Mouse (Mus musculus) limb, embryonic 14.5 days (tissue): Measurements from ENCODE around the gene Mei1. TPM values are rescaled to one million over a fixed set of nuclear protein-coding genes. Genes with fewer than 3 reads are reported as not detected.

Experiments used
- ATAC-seq: fragments of 200-750 bp; cut with Nextera tagmentation; 2 replicates; pipeline ENCODE4 v1.8.0; 2017; ENCODE audit warnings: low read depth, moderate number of reproducible peaks, moderate TSS enrichment; ENCODE audit not compliant: low FRiP score
- DNase-seq: peaks from one replicate; pipeline ENCODE4 v3.0.0-alpha.2; 2015; ENCODE audit warnings: low spot score
- H3K27ac ChIP-seq: fragments of 300-500 bp; sonication (generic); replicated peaks from 2 replicates; pipeline ENCODE4 v1.5.1; 2014; ENCODE audit warnings: low read depth, mild to moderate bottlenecking, low read length, moderate library complexity, mixed read lengths
- H3K27me3 ChIP-seq: fragments of 300-500 bp; sonication (generic); 2 replicates; pipeline ENCODE4 v1.6.1; 2014; ENCODE audit warnings: low read length, mixed read lengths; ENCODE audit not compliant: control insufficient read depth, insufficient read depth
- H3K36me3 ChIP-seq: fragments of 300-500 bp; sonication (generic); 2 replicates; pipeline ENCODE4 v1.6.1; 2014; ENCODE audit warnings: mild to moderate bottlenecking, low read length, moderate library complexity, mixed read lengths; ENCODE audit not compliant: control insufficient read depth, insufficient read depth
- H3K4me1 ChIP-seq: fragments of 300-500 bp; sonication (generic); 2 replicates; pipeline ENCODE4 v1.6.1; 2014; ENCODE audit warnings: antibody characterized with exemption, low read length, mixed read lengths; ENCODE audit not compliant: control insufficient read depth, insufficient read depth
- H3K4me2 ChIP-seq: fragments of 300-500 bp; sonication (generic); replicated peaks from 2 replicates; pipeline ENCODE4 v1.6.1; 2014; ENCODE audit warnings: low read depth, mild to moderate bottlenecking, low read length, moderate library complexity; ENCODE audit not compliant: severe bottlenecking
- H3K4me3 ChIP-seq: fragments of 300-500 bp; sonication (generic); replicated peaks from 2 replicates; pipeline ENCODE4 v1.5.1; 2014; ENCODE audit warnings: low read length
- H3K9ac ChIP-seq: fragments of 300-500 bp; sonication (generic); 2 replicates; pipeline ENCODE4 v1.6.1; 2014; ENCODE audit warnings: mild to moderate bottlenecking, low read depth, low read length, moderate library complexity; ENCODE audit not compliant: severe bottlenecking
- H3K9me3 ChIP-seq: fragments of 300-500 bp; sonication (generic); 2 replicates; pipeline ENCODE4 v1.6.1; 2016; ENCODE audit warnings: low read length; ENCODE audit not compliant: control insufficient read depth
- POLR2A ChIP-seq: fragments of 200-500 bp; IDR thresholded peaks from 2 replicates; pipeline ENCODE4 v1.8.0; 2012; ENCODE audit warnings: inconsistent platforms, mild to moderate bottlenecking, moderate library complexity, borderline replicate concordance; ENCODE audit not compliant: insufficient read depth, insufficient read length; ENCODE audit errors: extremely low read depth
- WGBS: fragments of 180-500 bp; shearing (Covaris S2); extraction: QIAGEN DNeasy Blood & Tissue Kit; methylation state at CpG from one replicate; pipeline ENCODE4 v1.1.7; 2014; 5-methylcytosine and 5-hydroxymethylcytosine counted together
- polyA plus RNA-seq, 2 experiments: library from polyadenylated mRNA; depleted of rRNA in 1 of 2; stranded (reverse) in 1 of 2; unstranded in 1 of 2; fragments of >200 nt; fragmentation: Nextera tagmentation in 1 of 2; extraction: Ambion mirVana in 1 of 2; gene quantifications; 2 replicates each; pipeline versions ENCODE4 v1.2.1 to v1.2.3; 2012 to 2014

Mei1 gene
- polyA plus RNA-seq, 2 experiments = 0.12 to 0.16 TPM

DNA sequence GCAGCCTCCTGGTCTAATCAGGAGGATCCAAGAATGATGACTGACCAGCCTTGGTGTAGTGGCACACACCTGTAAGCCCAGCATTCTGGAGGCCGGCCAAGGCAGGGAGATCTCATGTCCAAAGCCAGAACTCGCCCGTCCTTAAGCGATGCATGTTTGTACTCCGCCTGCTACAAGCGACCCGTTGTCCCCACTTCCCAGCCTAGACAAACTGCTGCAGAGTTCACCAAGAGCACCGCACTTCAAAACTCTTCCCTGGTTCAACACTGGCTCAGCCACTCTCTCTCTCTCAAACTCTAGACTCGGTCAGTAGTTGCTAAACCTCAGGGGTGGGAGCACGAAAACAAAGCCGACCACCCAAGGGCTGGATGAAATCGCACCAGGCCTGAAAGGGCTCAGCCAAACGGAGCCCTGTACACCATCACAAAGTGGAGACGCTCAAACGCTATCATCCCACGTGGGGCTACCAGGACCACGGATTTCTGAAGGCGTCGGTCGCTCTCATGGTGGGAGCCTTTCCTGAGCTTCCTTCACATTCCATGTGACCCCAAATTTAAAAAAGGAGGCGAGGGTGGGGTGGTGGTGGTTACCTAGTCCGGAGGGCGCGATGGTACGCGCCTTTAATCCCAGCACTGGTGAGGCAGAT lies 23.4 kb upstream of the Mei1 start:
- no peaks in the 10 kb centered on the region for H3K27me3 ChIP-seq
- H3K4me2 ChIP-seq = peak overlapping the region; percentile 83
- DNase-seq (no peak), ATAC-seq (no peak)
- WGBS = 6% methylated on average over 26 of the region's 26 CpGs
- H3K36me3 ChIP-seq = peaks cover 18% of the 10 kb centered on the region
- no peaks in the 10 kb centered on the region for H3K9me3 ChIP-seq
- no peak overlapping the region for H3K27ac ChIP-seq
- peak overlapping the region; percentile 88 for H3K9ac ChIP-seq
- peak overlapping the region; percentile 95 for H3K4me3 ChIP-seq
- TF ChIP-seq POLR2A = no peak
- H3K4me1 ChIP-seq = peaks cover 5% of the 10 kb centered on the region

DNA sequence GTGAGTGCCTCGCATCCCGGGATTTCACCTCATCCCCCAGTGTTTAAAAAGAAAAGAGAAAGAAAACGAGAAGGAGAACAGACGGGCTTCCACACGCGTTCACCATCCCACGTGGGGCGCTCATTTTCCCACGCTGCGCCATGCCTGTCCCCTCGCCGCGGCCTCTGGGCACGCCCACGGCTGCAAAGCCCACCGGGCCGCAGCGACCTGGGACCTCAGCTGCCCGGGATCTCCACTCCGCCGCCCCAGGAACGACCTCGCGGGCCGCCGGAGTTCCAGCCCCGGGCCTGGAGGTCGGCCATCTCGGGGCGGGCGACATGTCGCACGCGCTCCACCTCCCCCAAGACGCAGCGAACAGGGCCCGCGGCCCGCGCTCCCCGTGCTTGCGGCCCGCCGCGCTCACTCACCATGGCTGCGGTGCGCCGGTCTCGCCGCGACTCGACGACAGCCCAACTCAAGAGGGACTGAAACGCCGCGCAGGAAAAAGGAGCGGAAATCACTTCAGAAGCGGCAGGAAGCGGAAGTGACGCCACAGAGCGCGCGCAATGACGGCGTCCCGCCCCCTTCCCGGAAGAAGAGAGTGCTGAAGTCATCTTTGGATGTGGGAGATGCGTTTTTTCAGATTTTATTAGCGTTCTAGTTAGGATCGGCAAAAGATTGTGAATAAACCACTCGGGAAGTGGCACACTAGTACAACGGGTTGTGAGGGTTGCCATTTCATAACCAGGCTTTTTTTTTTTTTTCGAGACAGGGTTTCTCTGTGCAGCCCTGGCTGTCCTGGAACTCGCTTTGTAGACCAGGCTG lies 22.5 kb upstream of the Mei1 start, which contains the start of gene Snu13:
Gene Snu13, minus strand, starts transcription at position 519 of the 804 bp plus-strand sequence.
- H3K9ac ChIP-seq = peak within 1 kb of the TSS; percentile 88
- no peaks in the 10 kb centered on the region for H3K9me3 ChIP-seq
- H3K36me3 ChIP-seq = peaks cover 16% of the 10 kb centered on the region
- ATAC-seq (peak; percentile 89), DNase-seq (peak; percentile 90)
- WGBS = under 1% methylated on average over 63 of the region's 74 CpGs
- H3K27ac ChIP-seq = peak within 1 kb of the TSS; percentile 81
- H3K4me1 ChIP-seq = peaks cover 5% of the 10 kb centered on the region
- H3K4me3 ChIP-seq = peak within 1 kb of the TSS; percentile 95
- TF ChIP-seq POLR2A = 0 out of 2 replicates have a peak, but pooled peaks have one; percentile 38
- H3K4me2 ChIP-seq = peak within 1 kb of the TSS; percentile 83
- H3K27me3 ChIP-seq = no peaks in the 10 kb centered on the region

DNA sequence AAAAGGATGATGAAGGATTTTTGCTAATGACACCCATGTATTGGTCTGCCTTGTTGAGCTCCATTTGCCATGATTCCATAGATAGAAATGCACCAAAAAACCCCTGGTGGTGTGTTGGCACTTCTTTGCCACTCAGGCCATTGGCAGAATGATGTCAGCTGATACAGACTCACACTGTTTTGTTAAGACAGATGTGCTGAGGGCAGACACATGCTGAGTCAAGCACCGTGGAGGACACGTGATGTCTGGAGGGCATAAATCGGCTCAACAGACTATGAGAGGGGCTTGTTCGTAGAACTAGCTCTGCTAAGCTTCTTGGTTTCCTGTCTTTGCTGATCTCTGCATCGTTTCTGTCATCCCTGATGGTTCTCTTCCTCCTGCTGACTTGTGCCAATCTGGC lies 17.3 kb upstream of the Mei1 start:
- no peak overlapping the region for H3K4me2 ChIP-seq
- no peaks in the 10 kb centered on the region for H3K9me3 ChIP-seq
- H3K27ac ChIP-seq = no peak overlapping the region
- H3K9ac ChIP-seq = no peak overlapping the region
- H3K27me3 ChIP-seq = no peaks in the 10 kb centered on the region
- DNase-seq (no peak), ATAC-seq (no peak)
- no peaks in the 10 kb centered on the region for H3K36me3 ChIP-seq
- TF ChIP-seq POLR2A = no peak
- H3K4me3 ChIP-seq = no peak overlapping the region
- H3K4me1 ChIP-seq = no peaks in the 10 kb centered on the region
- WGBS = 61% methylated on average over 5 of the region's 5 CpGs

DNA sequence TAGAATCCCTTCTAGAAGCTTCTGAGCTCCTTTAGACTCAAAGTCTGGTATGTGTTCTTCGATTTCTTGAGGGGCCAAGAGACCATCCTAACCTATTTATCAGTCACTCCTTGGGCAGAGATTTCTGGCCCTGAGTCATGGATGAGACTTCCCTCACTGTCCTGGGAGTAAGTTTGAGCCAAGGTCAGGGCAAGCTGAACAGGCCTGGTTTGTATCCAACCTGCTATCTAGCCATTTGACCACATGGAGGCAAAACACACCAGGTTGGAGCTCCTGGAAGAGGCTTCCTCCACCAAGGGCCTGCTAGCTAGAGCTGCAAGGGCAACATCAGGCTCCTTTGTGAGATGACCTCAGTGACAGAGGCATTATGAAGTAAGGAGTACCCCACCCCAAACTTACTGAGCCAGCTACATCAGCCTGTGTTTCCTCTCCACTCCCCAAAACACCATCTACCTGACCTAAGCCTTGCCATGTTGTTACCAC lies 11.0 kb upstream of the Mei1 start, which contains the start of gene 4930407I10Rik:
Gene 4930407I10Rik, plus strand, starts transcription at position 433 of the 483 bp plus-strand sequence.
- H3K4me3 ChIP-seq = no peak within 1 kb of the TSS
- H3K9me3 ChIP-seq = no peaks in the 10 kb centered on the region
- WGBS = 100% methylated on average over 1 of the region's 1 CpGs
- no peaks in the 10 kb centered on the region for H3K27me3 ChIP-seq
- no peaks in the 10 kb centered on the region for H3K36me3 ChIP-seq
- ATAC-seq (no peak), DNase-seq (no peak)
- H3K27ac ChIP-seq = no peak within 1 kb of the TSS
- no peak within 1 kb of the TSS for H3K9ac ChIP-seq
- no peak within 1 kb of the TSS for H3K4me2 ChIP-seq
- H3K4me1 ChIP-seq = peaks cover 3% of the 10 kb centered on the region; the same call in 1 of the 2 replicates
- no peak for TF ChIP-seq POLR2A

DNA sequence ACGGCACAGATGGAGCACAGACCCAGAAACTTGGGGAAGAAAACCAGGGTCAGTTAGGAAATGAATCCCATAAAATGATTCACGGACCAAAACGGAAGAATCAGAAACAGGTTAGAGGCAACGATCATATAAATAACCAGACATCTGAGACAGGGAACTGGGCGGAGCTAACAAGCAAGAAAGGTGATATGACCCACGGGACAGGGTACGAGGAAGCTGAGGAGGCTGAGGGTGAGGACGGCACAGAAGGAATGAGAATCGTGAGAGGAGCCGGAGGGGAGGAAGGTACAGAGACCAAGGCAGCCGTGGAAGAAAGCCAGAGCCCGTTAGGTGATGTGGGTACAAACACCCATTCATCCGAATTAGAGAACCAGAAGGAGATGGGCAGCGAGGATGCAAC lies 5.9 kb upstream of the Mei1 start:
- Histone ChIP-seq H3K4me3 (no peak overlapping the region), H3K27ac (no peak overlapping the region), H3K36me3 (no peaks in the 10 kb centered on the region), H3K9ac (0 out of 2 replicates have a peak overlapping the region, but pooled peaks have one; percentile 3), H3K4me1 (peaks cover 6% of the 10 kb centered on the region; the same call in 1 of the 2 replicates), H3K27me3 (peaks cover 5% of the 10 kb centered on the region; the same call in 1 of the 2 replicates), H3K4me2 (peak overlapping the region; percentile 9; the same call in 1 of the 2 replicates), H3K9me3 (no peaks in the 10 kb centered on the region)
- 32% methylated on average over 14 of the region's 14 CpGs for WGBS
- no peak for ATAC-seq
- DNase-seq = no peak
- TF ChIP-seq POLR2A = no peak
